ENCODE assay signal across 8 mouse cellular contexts in genomic region chr11:78536690-78537084, GRCm38 (mm10). TPM values are rescaled to one million over a fixed set of nuclear protein-coding genes. Genes with fewer than 3 reads are reported as not detected.
DNase-seq lines count a peak whose midpoint lies in the region; ATAC-seq and TF ChIP-seq lines count a peak whose summit lies in the region.

No protein-coding gene starts in this region.

- peak overlapping the region; percentile 59 for H3ac ChIP-seq in myocyte (ENCODE audit: control insufficient read depth, insufficient read length)

- TF ChIP-seq POLR2A in myocyte (IDR thresholded peaks at IDR 0.05; ENCODE audit: insufficient read length, low read depth), result no peak

- H3K27me3 ChIP-seq in embryonic facial prominence, embryonic 10.5 days (replicated peaks; ENCODE audit: low read depth, poor library complexity, severe bottlenecking), result no peaks in the 10 kb centered on the region
- no peaks in the 10 kb centered on the region for H3K27me3 ChIP-seq in hindbrain, postnatal 0 days (ENCODE audit: insufficient read depth, low read length)
- no peaks in the 10 kb centered on the region for H3K27me3 ChIP-seq in myocyte (ENCODE audit: control insufficient read depth, insufficient read depth, insufficient read length)

- H3K36me3 ChIP-seq in embryonic facial prominence, embryonic 10.5 days (replicated peaks), result peaks cover 61% of the 10 kb centered on the region
- H3K36me3 ChIP-seq in hindbrain, postnatal 0 days (ENCODE audit: insufficient read depth, low read length), result peaks cover 16% of the 10 kb centered on the region; the same call in 1 of the 2 replicates
- peaks cover 16% of the 10 kb centered on the region for H3K36me3 ChIP-seq in myocyte (ENCODE audit: control insufficient read depth, insufficient read depth)

- H3K79me2 ChIP-seq in myocyte (ENCODE audit: control insufficient read depth, insufficient read depth), result peaks cover 73% of the 10 kb centered on the region

- DNase-seq in layer of hippocampus, adult 2 months (ENCODE audit: low spot score in 2 of 2), result peak; percentile 32 to 35
- DNase-seq in layer of hippocampus, adult 9-10 months (ENCODE audit: low spot score), result no peak
- no peak for DNase-seq in embryonic facial prominence, embryonic 10.5 days (ENCODE audit: low spot score)
- DNase-seq in hindbrain, postnatal 0 days (ENCODE audit: low spot score), result no peak
- DNase-seq in ovary, postnatal 14 days (ENCODE audit: low spot score), result no peak
- no peak for DNase-seq in right cerebral cortex, postnatal 14 days

- H3K27ac ChIP-seq in layer of hippocampus, adult 2 months, result peak overlapping the region; percentile 76
- peak overlapping the region; percentile 92 for H3K27ac ChIP-seq in embryonic facial prominence, embryonic 10.5 days (replicated peaks)
- H3K27ac ChIP-seq in hindbrain, postnatal 0 days, result peak overlapping the region; percentile 86

- 4% methylated on average over 14 of the region's 14 CpGs for WGBS in embryonic facial prominence, embryonic 10.5 days
- 2% methylated on average over 14 of the region's 14 CpGs for WGBS in hindbrain, postnatal 0 days

- H3K9me3 ChIP-seq in embryonic facial prominence, embryonic 10.5 days, result no peaks in the 10 kb centered on the region
- no peaks in the 10 kb centered on the region for H3K9me3 ChIP-seq in hindbrain, postnatal 0 days (ENCODE audit: low read length)

- peak overlapping the region; percentile 75 for H3K9ac ChIP-seq in hindbrain, postnatal 0 days (replicated peaks; ENCODE audit: low read length)

- H3K4me3 ChIP-seq in layer of hippocampus, adult 2 months, result peak overlapping the region; percentile 94
- peak overlapping the region; percentile 91 for H3K4me3 ChIP-seq in embryonic facial prominence, embryonic 10.5 days
- H3K4me3 ChIP-seq in hindbrain, postnatal 0 days (ENCODE audit: low read length), result peak overlapping the region; percentile 81
- peak overlapping the region; percentile 96 for H3K4me3 ChIP-seq in myocyte

- no peak for TF ChIP-seq CTCF in layer of hippocampus, adult 2 months (conservative IDR thresholded peaks at IDR 0.05)
- TF ChIP-seq CTCF in hindbrain, postnatal 0 days (IDR thresholded peaks at IDR 0.05; ENCODE audit: low read depth), result no peak

- ATAC-seq in hindbrain, postnatal 0 days, result 0 out of 2 replicates have a peak, but pooled peaks have one; percentile 0
- no peak for ATAC-seq in monocyte, adult 5-6 weeks (replicated peaks; ENCODE audit: insufficient number of reproducible peaks, low FRiP score, low TSS enrichment, poor library complexity, severe bottlenecking)

- peaks cover 22% of the 10 kb centered on the region for H3K4me1 ChIP-seq in embryonic facial prominence, embryonic 10.5 days
- peaks cover 21% of the 10 kb centered on the region; the same call in 1 of the 2 replicates for H3K4me1 ChIP-seq in hindbrain, postnatal 0 days (ENCODE audit: insufficient read depth, low read length)

- H3K4me2 ChIP-seq in hindbrain, postnatal 0 days (ENCODE audit: low read depth, low read length), result peak overlapping the region; percentile 86
- H3K4me2 ChIP-seq in myocyte (ENCODE audit: low read depth), result peak overlapping the region; percentile 90

TF ChIP-seq in myocyte, 11 proteins besides CTCF, POLR2A, EP300 and RAD21:
- TF ChIP-seq POLR2AphosphoS2 (IDR thresholded peaks at IDR 0.05; ENCODE audit: insufficient read length, low read depth) (no peak), MYOG (IDR thresholded peaks at IDR 0.05; ENCODE audit: control insufficient read depth in 1 of 3, insufficient read depth in 1 of 3, insufficient read length in 2 of 3, low read depth in 2 of 3) (no peak), TCF12 (IDR thresholded peaks at IDR 0.05; ENCODE audit: insufficient read depth, poor library complexity, severe bottlenecking) (no peak), MYOD1 (IDR thresholded peaks at IDR 0.05; ENCODE audit: control insufficient read depth in 1 of 3, insufficient read length in 2 of 3, low read depth in 2 of 3) (no peak), MAX (IDR thresholded peaks at IDR 0.05; ENCODE audit: low read depth) (no peak), E2F4 (IDR thresholded peaks at IDR 0.05; ENCODE audit: insufficient read depth) (no peak), SRF (IDR thresholded peaks at IDR 0.05; ENCODE audit: control insufficient read depth, insufficient read length, low read depth) (no peak), CEBPB (IDR thresholded peaks at IDR 0.05; ENCODE audit: insufficient read depth, poor library complexity, severe bottlenecking) (no peak), USF1 (IDR thresholded peaks at IDR 0.05; ENCODE audit: low read depth) (no peak), TCF3 (IDR thresholded peaks at IDR 0.05; ENCODE audit: insufficient read length, low read depth) (no peak)
TF ChIP-seq in myocyte: peak in this region for 0.

RNA-seq across cellular contexts. Expression of gene Ift20, which starts 0.5 kb away (rescaled TPM):
- total RNA-seq in layer of hippocampus, adult 2 months (2021), result 10 to 100 TPM; 77.7 to 80.2 TPM
- 84.2 and 95.2 TPM in 2 replicates for polyA plus RNA-seq in embryonic facial prominence, embryonic 10.5 days (2016; fragmentation: Nextera tagmentation; extraction: Ambion mirVana)
- 96.2 and 109 TPM in 2 replicates for total RNA-seq in hindbrain, postnatal 0 days (2014; rRNA removed)
- 123 and 136 TPM in 2 replicates for polyA plus RNA-seq in hindbrain, postnatal 0 days (2015; fragmentation: Nextera tagmentation; extraction: Ambion mirVana)
- polyA plus RNA-seq in myocyte (2012; fragmentation: generic; extraction: Trizol), result 53.9 TPM
- 133 to 162 TPM (median 149 TPM) in 3 replicates for total RNA-seq in monocyte, adult 5-6 weeks (2017)

RNA-seq across cellular contexts. Expression of gene Tnfaip1, which starts 0.6 kb away (rescaled TPM):
- total RNA-seq in layer of hippocampus, adult 2 months (2021), result 10 to 100 TPM; 29.9 to 31.3 TPM
- polyA plus RNA-seq in embryonic facial prominence, embryonic 10.5 days (2016; fragmentation: Nextera tagmentation; extraction: Ambion mirVana), result 91.6 and 92.4 TPM in 2 replicates
- 36.6 and 46.2 TPM in 2 replicates for total RNA-seq in hindbrain, postnatal 0 days (2014; rRNA removed)
- 56.1 and 56.2 TPM in 2 replicates for polyA plus RNA-seq in hindbrain, postnatal 0 days (2015; fragmentation: Nextera tagmentation; extraction: Ambion mirVana)
- 59.3 TPM for polyA plus RNA-seq in myocyte (2012; fragmentation: generic; extraction: Trizol)
- 5.4 to 8.8 TPM (median 8.3 TPM) in 3 replicates for total RNA-seq in monocyte, adult 5-6 weeks (2017)

RNA-seq across cellular contexts. Expression of gene Tmem97, which starts 13.9 kb away (rescaled TPM):
- total RNA-seq in layer of hippocampus, adult 2 months (2021), result 10 to 100 TPM; 10.6 to 12.2 TPM
- 89.6 and 96.6 TPM in 2 replicates for polyA plus RNA-seq in embryonic facial prominence, embryonic 10.5 days (2016; fragmentation: Nextera tagmentation; extraction: Ambion mirVana)
- total RNA-seq in hindbrain, postnatal 0 days (2014; rRNA removed), result 39.0 and 44.5 TPM in 2 replicates
- polyA plus RNA-seq in hindbrain, postnatal 0 days (2015; fragmentation: Nextera tagmentation; extraction: Ambion mirVana), result 42.8 and 43.5 TPM in 2 replicates
- 125 TPM for polyA plus RNA-seq in myocyte (2012; fragmentation: generic; extraction: Trizol)
- total RNA-seq in monocyte, adult 5-6 weeks (2017), result 1.8 to 6.2 TPM (median 4.5 TPM) in 3 replicates

RNA-seq across cellular contexts. Expression of gene Poldip2, which starts 24.7 kb away (rescaled TPM):
- 100 to 1,000 TPM; 121 to 122 TPM for total RNA-seq in layer of hippocampus, adult 2 months (2021)
- polyA plus RNA-seq in embryonic facial prominence, embryonic 10.5 days (2016; fragmentation: Nextera tagmentation; extraction: Ambion mirVana), result 175 and 178 TPM in 2 replicates
- 134 and 143 TPM in 2 replicates for total RNA-seq in hindbrain, postnatal 0 days (2014; rRNA removed)
- 165 and 170 TPM in 2 replicates for polyA plus RNA-seq in hindbrain, postnatal 0 days (2015; fragmentation: Nextera tagmentation; extraction: Ambion mirVana)
- 103 TPM for polyA plus RNA-seq in myocyte (2012; fragmentation: generic; extraction: Trizol)
- total RNA-seq in monocyte, adult 5-6 weeks (2017), result 18.0 to 27.4 TPM (median 21.5 TPM) in 3 replicates

RNA-seq across cellular contexts. Expression of gene Tmem199, which starts 24.7 kb away (rescaled TPM):
- 10 to 100 TPM; 44.2 to 45.7 TPM for total RNA-seq in layer of hippocampus, adult 2 months (2021)
- 75.9 and 76.0 TPM in 2 replicates for polyA plus RNA-seq in embryonic facial prominence, embryonic 10.5 days (2016; fragmentation: Nextera tagmentation; extraction: Ambion mirVana)
- total RNA-seq in hindbrain, postnatal 0 days (2014; rRNA removed), result 40.3 and 42.1 TPM in 2 replicates
- 84.8 and 86.9 TPM in 2 replicates for polyA plus RNA-seq in hindbrain, postnatal 0 days (2015; fragmentation: Nextera tagmentation; extraction: Ambion mirVana)
- 35.0 TPM for polyA plus RNA-seq in myocyte (2012; fragmentation: generic; extraction: Trizol)
- total RNA-seq in monocyte, adult 5-6 weeks (2017), result 23.4 to 38.7 TPM (median 34.2 TPM) in 3 replicates

Comparison
In these comparisons a context has a peak if more than half of its experiments do, and no peak if none do; other contexts are left out.
1. DNase-seq: peak in layer of hippocampus, adult 2 months (2 of 2); none in layer of hippocampus, adult 9-10 months (single experiment), embryonic facial prominence, embryonic 10.5 days (single experiment), hindbrain, postnatal 0 days (single experiment), ovary, postnatal 14 days (single experiment) and right cerebral cortex, postnatal 14 days (single experiment).
2. Peak in every context shown above with its lines, with median percentiles within 50 percentile points of each other: H3K27ac ChIP-seq and H3K4me3 ChIP-seq.